Mouse (Mus musculus) stomach, embryonic 14.5 days (tissue): ENCODE data around the gene Rufy4. TPM values are rescaled to one million over a fixed set of nuclear protein-coding genes. Genes with fewer than 3 reads are reported as not detected.

ENCODE experiments used
- ATAC-seq: fragments of 200-750 bp; cut with Nextera tagmentation; 2 replicates; pipeline ENCODE4 v1.8.0; 2017; ENCODE audit warnings: low read depth, moderate TSS enrichment; ENCODE audit not compliant: insufficient number of reproducible peaks, insufficient read depth, low FRiP score
- H3K27ac ChIP-seq: fragments of 300-500 bp; sonication (generic); 2 replicates; pipeline ENCODE4 v1.5.1; 2014; ENCODE audit warnings: mild to moderate bottlenecking, low read length, moderate library complexity, mixed read lengths
- H3K27me3 ChIP-seq: fragments of 300-500 bp; sonication (generic); 2 replicates; pipeline ENCODE4 v1.6.1; 2014; ENCODE audit warnings: low read length, control low read depth, mixed read lengths; ENCODE audit not compliant: control insufficient read depth, insufficient read depth
- H3K36me3 ChIP-seq: fragments of 300-500 bp; sonication (generic); 2 replicates; pipeline ENCODE4 v1.6.1; 2014; ENCODE audit warnings: mild to moderate bottlenecking, control low read depth, low read length, moderate library complexity, mixed read lengths; ENCODE audit not compliant: control insufficient read depth, insufficient read depth
- H3K4me1 ChIP-seq: fragments of 300-500 bp; sonication (generic); 2 replicates; pipeline ENCODE4 v1.6.1; 2014; ENCODE audit warnings: low read length, control low read depth, mixed read lengths; ENCODE audit not compliant: control insufficient read depth, insufficient read depth
- H3K4me2 ChIP-seq: fragments of 300-500 bp; sonication (generic); replicated peaks from 2 replicates; pipeline ENCODE4 v1.6.1; 2014; ENCODE audit warnings: low read depth, low read length, control low read depth
- H3K4me3 ChIP-seq: fragments of 300-500 bp; sonication (generic); 2 replicates; pipeline ENCODE4 v1.5.1; 2014; ENCODE audit warnings: low read depth, low read length, control low read depth
- H3K9ac ChIP-seq: fragments of 300-500 bp; sonication (generic); replicated peaks from 2 replicates; pipeline ENCODE4 v1.6.1; 2014; ENCODE audit warnings: low read depth, mild to moderate bottlenecking, control low read depth, low read length, moderate library complexity, mixed read lengths
- H3K9me3 ChIP-seq: fragments of 300-500 bp; sonication (generic); 2 replicates; pipeline ENCODE4 v1.6.1; 2016; ENCODE audit warnings: low read depth, low read length, control low read depth; ENCODE audit not compliant: control insufficient read depth
- WGBS: fragments of 180-500 bp; shearing (Covaris S2); extraction: QIAGEN DNeasy Blood & Tissue Kit; methylation state at CpG from one replicate; pipeline ENCODE4 v1.1.7; 2014; 5-methylcytosine and 5-hydroxymethylcytosine counted together
- polyA plus RNA-seq: library from polyadenylated mRNA; unstranded; fragments of >200 nt; fragmentation: Nextera tagmentation; extraction: Ambion mirVana; gene quantifications from 2 replicates; pipeline ENCODE4 v1.2.1, GENCODE M21; 2014

The Rufy4 gene
- polyA plus RNA-seq: 0.25 and 0.26 TPM in 2 replicates

- no peaks in the 10 kb centered on the region for H3K27me3 ChIP-seq
- WGBS: 0% methylated on average over 12 of the region's 12 CpGs
- ATAC-seq: peak; percentile 30; the same call in 1 of the 2 replicates
Measured at GRCm38 (mm10) chr1:74124991-74125552, at the start of gene Rufy4. Rufy4 (plus strand) TSS chr1:74125541.

GRCm38 (mm10) chr1:74076230-74076629 is 49.1 kb upstream of the Rufy4 start:
- no peaks in the 10 kb centered on the region for H3K4me1 ChIP-seq
- no peak overlapping the region for H3K4me2 ChIP-seq
- no peaks in the 10 kb centered on the region for H3K36me3 ChIP-seq
- WGBS: 61% methylated on average over 4 of the region's 4 CpGs
- no peaks in the 10 kb centered on the region for H3K27me3 ChIP-seq
- no peak overlapping the region for H3K4me3 ChIP-seq
- ATAC-seq: peak; percentile 75
- no peak overlapping the region for H3K27ac ChIP-seq
- H3K9me3 ChIP-seq: no peaks in the 10 kb centered on the region
- H3K9ac ChIP-seq: no peak overlapping the region

More at GRCm38 (mm10) chr1:74124991-74125552, at the start of gene Rufy4:
- Histone ChIP-seq H3K36me3 (no peaks in the 10 kb centered on the region), H3K9ac (peak within 1 kb of the TSS; percentile 61), H3K27ac (no peak within 1 kb of the TSS), H3K4me3 (peak within 1 kb of the TSS; percentile 51), H3K4me1 (0 out of 2 replicates have a peak, but pooled peaks cover 3% of the 10 kb centered on the region), H3K4me2 (peak within 1 kb of the TSS; percentile 87), H3K9me3 (no peaks in the 10 kb centered on the region)

- Histone ChIP-seq H3K27me3 (no peaks in the 10 kb centered on the region), H3K9ac (no peak overlapping the region), H3K4me2 (no peak overlapping the region), H3K27ac (no peak overlapping the region), H3K36me3 (no peaks in the 10 kb centered on the region), H3K9me3 (no peaks in the 10 kb centered on the region), H3K4me3 (no peak overlapping the region), H3K4me1 (peaks cover 10% of the 10 kb centered on the region; the same call in 1 of the 2 replicates)
- ATAC-seq: peak; percentile 7; the same call in 1 of the 2 replicates
- 0% methylated on average over 2 of the region's 2 CpGs for WGBS
Measured at GRCm38 (mm10) chr1:74077353-74077752, 48.0 kb upstream of the Rufy4 start.

GRCm38 (mm10) chr1:74081573-74081989 is 43.8 kb upstream of the Rufy4 start:
- Histone ChIP-seq H3K27ac (no peak overlapping the region), H3K9me3 (no peaks in the 10 kb centered on the region), H3K4me2 (no peak overlapping the region), H3K4me3 (no peak overlapping the region), H3K9ac (no peak overlapping the region), H3K36me3 (no peaks in the 10 kb centered on the region), H3K4me1 (peaks cover 27% of the 10 kb centered on the region), H3K27me3 (no peaks in the 10 kb centered on the region)
- no peak for ATAC-seq
- WGBS: 28% methylated on average over 2 of the region's 2 CpGs

GRCm38 (mm10) chr1:74082841-74083463 is 42.4 kb upstream of the Rufy4 start:
- no peaks in the 10 kb centered on the region for H3K36me3 ChIP-seq
- H3K4me2 ChIP-seq: no peak overlapping the region
- H3K9me3 ChIP-seq: no peaks in the 10 kb centered on the region
- H3K27ac ChIP-seq: peak overlapping the region; percentile 48; the same call in 1 of the 2 replicates
- H3K4me3 ChIP-seq: no peak overlapping the region
- WGBS: 15% methylated on average over 6 of the region's 6 CpGs
- no peaks in the 10 kb centered on the region for H3K27me3 ChIP-seq
- peak; percentile 54; the same call in 1 of the 2 replicates for ATAC-seq
- no peak overlapping the region for H3K9ac ChIP-seq
- H3K4me1 ChIP-seq: peaks cover 27% of the 10 kb centered on the region

GRCm38 (mm10) chr1:74084065-74084705 is 41.2 kb upstream of the Rufy4 start:
- Histone ChIP-seq H3K4me1 (peaks cover 27% of the 10 kb centered on the region), H3K4me3 (no peak overlapping the region), H3K9ac (no peak overlapping the region; the same call in 1 of the 2 replicates), H3K9me3 (no peaks in the 10 kb centered on the region), H3K27me3 (no peaks in the 10 kb centered on the region), H3K36me3 (no peaks in the 10 kb centered on the region), H3K27ac (peak overlapping the region; percentile 27; the same call in 1 of the 2 replicates), H3K4me2 (no peak overlapping the region)
- 63% methylated on average over 6 of the region's 6 CpGs for whole genome bisulfite sequencing
- ATAC-seq: no peak

- H3K36me3 ChIP-seq: no peaks in the 10 kb centered on the region
- no peak for ATAC-seq
- no peak overlapping the region for H3K27ac ChIP-seq
- H3K4me1 ChIP-seq: peaks cover 27% of the 10 kb centered on the region
- WGBS: 36% methylated on average over 5 of the region's 5 CpGs
- no peak overlapping the region for H3K9ac ChIP-seq
- no peak overlapping the region for H3K4me3 ChIP-seq
- no peaks in the 10 kb centered on the region for H3K9me3 ChIP-seq
- no peak overlapping the region for H3K4me2 ChIP-seq
- H3K27me3 ChIP-seq: 0 out of 2 replicates have a peak, but pooled peaks cover 3% of the 10 kb centered on the region
Measured at GRCm38 (mm10) chr1:74084752-74085151, 40.6 kb upstream of the Rufy4 start.

- 88% methylated on average over 7 of the region's 7 CpGs for WGBS
- H3K4me1 ChIP-seq: peaks cover 27% of the 10 kb centered on the region
- no peaks in the 10 kb centered on the region for H3K36me3 ChIP-seq
- 0 out of 2 replicates have a peak, but pooled peaks cover 3% of the 10 kb centered on the region for H3K27me3 ChIP-seq
- no peak overlapping the region for H3K9ac ChIP-seq
- H3K9me3 ChIP-seq: no peaks in the 10 kb centered on the region
- no peak overlapping the region for H3K4me2 ChIP-seq
- no peak overlapping the region for H3K27ac ChIP-seq
- no peak for ATAC-seq
- no peak overlapping the region for H3K4me3 ChIP-seq
Measured at GRCm38 (mm10) chr1:74085566-74085965, 39.8 kb upstream of the Rufy4 start.
